Mouse (Mus musculus) ES-Bruce4 (cell line): ENCODE measurements at regions not wholly inside any gene's neighbourhood (a gene's known extent, or its start where the extent isn't known, plus 50 kb on each side); places are given as distances from the start of the nearest gene placed in this dataset.

ENCODE experiments used
- CTCF ChIP-seq: IDR thresholded peaks from one replicate; pipeline ENCODE4 v1.8.1; 2011; ENCODE audit warnings: low read depth, low read length
- POLR2A ChIP-seq: IDR thresholded peaks from one replicate; pipeline ENCODE4 v1.8.1; 2011; ENCODE audit warnings: low read length; ENCODE audit not compliant: insufficient read depth

DNA sequence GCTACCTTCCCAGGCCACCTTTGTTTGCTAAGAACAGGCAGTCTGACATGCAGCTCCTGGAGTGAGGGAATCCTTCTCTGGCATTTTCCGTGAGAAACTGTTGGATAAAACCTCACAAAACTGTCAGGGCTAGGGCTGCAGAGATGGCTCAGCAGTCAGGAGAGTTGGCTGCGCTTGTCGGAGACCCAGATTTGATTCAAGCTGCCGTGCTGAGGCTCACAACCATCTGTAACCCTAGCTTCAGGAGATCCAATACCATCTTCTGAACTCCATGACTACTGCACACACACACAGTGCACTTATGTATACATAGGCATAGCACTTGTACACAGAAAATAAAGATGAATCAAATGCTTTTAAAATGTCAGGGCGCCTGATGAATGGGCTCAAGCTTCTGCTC, 82.5 kb downstream of the Asb1 start:
- TF ChIP-seq CTCF (no peak), POLR2A (no peak)
